Mouse (Mus musculus) intestine, postnatal 0 days (tissue): ENCODE measurements at regions not wholly inside any gene's neighbourhood (a gene's known extent, or its start where the extent isn't known, plus 50 kb on each side); places are given as distances from the start of the nearest gene placed in this dataset.

Experiments
- ATAC-seq: fragments of 200-750 bp; cut with Nextera tagmentation; 2 replicates; pipeline ENCODE4 v1.8.0; 2017; ENCODE audit warnings: mild to moderate bottlenecking, moderate TSS enrichment, moderate library complexity
- H3K27ac ChIP-seq: fragments of 300-500 bp; sonication (generic); 2 replicates; pipeline ENCODE4 v1.5.1; 2014; ENCODE audit warnings: mild to moderate bottlenecking, low read depth, low read length, moderate library complexity
- H3K27me3 ChIP-seq: fragments of 300-500 bp; sonication (generic); replicated peaks from 2 replicates; pipeline ENCODE4 v1.6.1; 2014; ENCODE audit warnings: low read length, mixed read lengths; ENCODE audit not compliant: control insufficient read depth, insufficient read depth
- H3K36me3 ChIP-seq: fragments of 300-500 bp; sonication (generic); 2 replicates; pipeline ENCODE4 v1.6.1; 2014; ENCODE audit warnings: mild to moderate bottlenecking, moderate library complexity; ENCODE audit not compliant: control insufficient read depth, insufficient read depth
- H3K4me1 ChIP-seq: fragments of 300-500 bp; sonication (generic); replicated peaks from 2 replicates; pipeline ENCODE4 v1.6.1; 2014; ENCODE audit warnings: antibody characterized with exemption, low read length, mixed read lengths; ENCODE audit not compliant: control insufficient read depth, insufficient read depth
- H3K4me2 ChIP-seq: fragments of 300-500 bp; sonication (generic); replicated peaks from 2 replicates; pipeline ENCODE4 v1.6.1; 2014; ENCODE audit warnings: low read depth, mild to moderate bottlenecking, moderate library complexity
- H3K4me3 ChIP-seq: fragments of 300-500 bp; sonication (generic); 2 replicates; pipeline ENCODE4 v1.5.1; 2014; ENCODE audit warnings: low read depth, low read length
- H3K9ac ChIP-seq: fragments of 300-500 bp; sonication (generic); 2 replicates; pipeline ENCODE4 v1.6.1; 2014; ENCODE audit warnings: mild to moderate bottlenecking, low read depth, low read length
- H3K9me3 ChIP-seq: fragments of 300-500 bp; sonication (generic); 2 replicates; pipeline ENCODE4 v1.6.1; 2016; ENCODE audit warnings: mixed run types; ENCODE audit not compliant: control insufficient read depth
- CTCF ChIP-seq: sonication (generic); IDR thresholded peaks from 2 replicates; pipeline ENCODE4 v1.5.1; 2016; ENCODE audit warnings: low read depth, mild to moderate bottlenecking, control low read depth, antibody characterized with exemption, moderate library complexity
- WGBS: fragments of 180-500 bp; shearing (Covaris S2); extraction: QIAGEN DNeasy Blood & Tissue Kit; methylation state at CpG from one replicate; pipeline ENCODE4 v1.1.7; 2014; 5-methylcytosine and 5-hydroxymethylcytosine counted together

- Histone ChIP-seq H3K4me2 (no peak overlapping the region), H3K9ac (no peak overlapping the region), H3K9me3 (no peaks in the 10 kb centered on the region), H3K36me3 (no peaks in the 10 kb centered on the region), H3K4me1 (no peaks in the 10 kb centered on the region), H3K4me3 (no peak overlapping the region), H3K27ac (no peak overlapping the region), H3K27me3 (no peaks in the 10 kb centered on the region)
- no peak for ATAC-seq
- TF ChIP-seq CTCF: peak; percentile 44
- 86% methylated on average over 1 of the region's 1 CpGs for WGBS
These were observed 166.4 kb upstream of the Tshz3 start for GRCm38 (mm10) chr7:36531559-36531958.

GRCm38 (mm10) chr7:36538111-36538510 is 159.8 kb upstream of the Tshz3 start:
- Histone ChIP-seq H3K9me3 (no peaks in the 10 kb centered on the region), H3K4me1 (no peaks in the 10 kb centered on the region), H3K27ac (no peak overlapping the region), H3K9ac (no peak overlapping the region), H3K36me3 (no peaks in the 10 kb centered on the region), H3K27me3 (no peaks in the 10 kb centered on the region), H3K4me2 (no peak overlapping the region), H3K4me3 (no peak overlapping the region)
- WGBS: 81% methylated on average over 11 of the region's 11 CpGs
- no peak for TF ChIP-seq CTCF
- no peak for ATAC-seq

- H3K4me1 ChIP-seq: no peaks in the 10 kb centered on the region
- H3K4me2 ChIP-seq: no peak overlapping the region
- H3K27ac ChIP-seq: no peak overlapping the region
- ATAC-seq: no peak
- 46% methylated on average over 14 of the region's 14 CpGs for WGBS
- no peak for TF ChIP-seq CTCF
- no peaks in the 10 kb centered on the region for H3K27me3 ChIP-seq
- H3K9ac ChIP-seq: no peak overlapping the region
- H3K9me3 ChIP-seq: no peaks in the 10 kb centered on the region
- H3K4me3 ChIP-seq: no peak overlapping the region
- H3K36me3 ChIP-seq: no peaks in the 10 kb centered on the region
These were observed 149.9 kb upstream of the Tshz3 start for GRCm38 (mm10) chr7:36548007-36548406.

DNA sequence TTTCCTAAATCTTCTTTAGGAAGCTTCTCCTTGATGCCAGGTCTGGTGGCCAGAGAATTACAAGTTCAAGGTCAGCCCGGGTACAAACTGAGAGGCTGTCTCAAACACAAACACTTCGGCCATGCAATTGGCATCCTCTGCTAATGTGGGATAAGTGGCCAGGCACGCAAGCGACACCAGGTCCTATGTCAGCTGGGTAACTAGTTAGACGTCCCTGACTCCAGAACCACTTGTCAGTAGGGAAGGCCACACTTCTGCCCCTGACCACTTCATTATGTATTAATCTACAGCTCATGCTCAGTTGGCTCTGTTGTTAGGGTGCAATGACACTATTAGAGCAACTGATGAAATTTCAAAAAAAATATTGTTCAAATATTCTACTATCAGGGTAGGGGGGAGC is 149.5 kb upstream of the Tshz3 start:
- no peak overlapping the region for H3K9ac ChIP-seq
- 85% methylated on average over 5 of the region's 5 CpGs for WGBS
- H3K4me1 ChIP-seq: no peaks in the 10 kb centered on the region
- no peaks in the 10 kb centered on the region for H3K27me3 ChIP-seq
- H3K27ac ChIP-seq: no peak overlapping the region
- H3K9me3 ChIP-seq: no peaks in the 10 kb centered on the region
- no peak for ATAC-seq
- H3K4me3 ChIP-seq: no peak overlapping the region
- no peaks in the 10 kb centered on the region for H3K36me3 ChIP-seq
- no peak overlapping the region for H3K4me2 ChIP-seq
- TF ChIP-seq CTCF: no peak

GRCm38 (mm10) chr7:36571061-36571460 is 126.9 kb upstream of the Tshz3 start:
- H3K27me3 ChIP-seq: no peaks in the 10 kb centered on the region
- no peak overlapping the region for H3K27ac ChIP-seq
- no peaks in the 10 kb centered on the region for H3K36me3 ChIP-seq
- H3K9me3 ChIP-seq: no peaks in the 10 kb centered on the region
- WGBS: 86% methylated on average over 2 of the region's 2 CpGs
- H3K4me2 ChIP-seq: no peak overlapping the region
- no peak overlapping the region for H3K4me3 ChIP-seq
- TF ChIP-seq CTCF: no peak
- no peak for ATAC-seq
- no peaks in the 10 kb centered on the region for H3K4me1 ChIP-seq
- H3K9ac ChIP-seq: no peak overlapping the region

- no peak for TF ChIP-seq CTCF
- H3K4me1 ChIP-seq: no peaks in the 10 kb centered on the region
- WGBS: 91% methylated on average over 6 of the region's 6 CpGs
These were observed 115.8 kb upstream of the Tshz3 start for GRCm38 (mm10) chr7:36582074-36582473.

GRCm38 (mm10) chr7:36585014-36585413 is 112.9 kb upstream of the Tshz3 start:
- Histone ChIP-seq H3K9ac (no peak overlapping the region), H3K27me3 (no peaks in the 10 kb centered on the region), H3K4me3 (no peak overlapping the region), H3K4me1 (no peaks in the 10 kb centered on the region), H3K4me2 (no peak overlapping the region), H3K36me3 (no peaks in the 10 kb centered on the region), H3K27ac (no peak overlapping the region), H3K9me3 (no peaks in the 10 kb centered on the region)
- peak; percentile 20 for TF ChIP-seq CTCF
- no peak for ATAC-seq
- 79% methylated on average over 1 of the region's 1 CpGs for WGBS

More at GRCm38 (mm10) chr7:36582074-36582473, 115.8 kb upstream of the Tshz3 start:
- H3K4me2 ChIP-seq: no peak overlapping the region
- H3K27ac ChIP-seq: no peak overlapping the region
- H3K9me3 ChIP-seq: no peaks in the 10 kb centered on the region
- no peak for ATAC-seq
- no peaks in the 10 kb centered on the region for H3K36me3 ChIP-seq
- H3K4me3 ChIP-seq: no peak overlapping the region
- H3K9ac ChIP-seq: no peak overlapping the region
- H3K27me3 ChIP-seq: no peaks in the 10 kb centered on the region
